Mouse (Mus musculus) small intestine, adult 2 months (tissue): ENCODE data around the gene Gucy2g.

Experiments used
- CTCF ChIP-seq: fragments of 200-500 bp; IDR thresholded peaks from 2 replicates; pipeline ENCODE4 v1.5.1; 2012; ENCODE audit warnings: low read depth, mild to moderate bottlenecking, control low read depth, inconsistent platforms, low read length, moderate library complexity, mixed read lengths; ENCODE audit not compliant: insufficient replicate concordance, insufficient read length; ENCODE audit errors: extremely low read depth
- POLR2A ChIP-seq: fragments of 200-500 bp; IDR thresholded peaks from 2 replicates; pipeline ENCODE4 v1.6.1; 2012; ENCODE audit warnings: low read depth, mild to moderate bottlenecking, control low read depth, inconsistent platforms, low read length, moderate library complexity

GRCm38 (mm10) chr19:55158606-55159005, 82.4 kb downstream of the Gucy2g start:
- TF ChIP-seq CTCF = no peak
- TF ChIP-seq POLR2A = no peak
